Mouse (Mus musculus) ES-Bruce4 (cell line): ENCODE measurements around the gene Dysf.

Source experiments
- CTCF ChIP-seq: IDR thresholded peaks from one replicate; pipeline ENCODE4 v1.8.1; 2011; ENCODE audit warnings: low read depth, low read length
- EP300 ChIP-seq: IDR thresholded peaks from 2 replicates; pipeline ENCODE4 v1.6.1; 2011; ENCODE audit warnings: low read depth, low read length; ENCODE audit not compliant: insufficient read depth
- POLR2A ChIP-seq: IDR thresholded peaks from one replicate; pipeline ENCODE4 v1.8.1; 2011; ENCODE audit warnings: low read length; ENCODE audit not compliant: insufficient read depth

DNA sequence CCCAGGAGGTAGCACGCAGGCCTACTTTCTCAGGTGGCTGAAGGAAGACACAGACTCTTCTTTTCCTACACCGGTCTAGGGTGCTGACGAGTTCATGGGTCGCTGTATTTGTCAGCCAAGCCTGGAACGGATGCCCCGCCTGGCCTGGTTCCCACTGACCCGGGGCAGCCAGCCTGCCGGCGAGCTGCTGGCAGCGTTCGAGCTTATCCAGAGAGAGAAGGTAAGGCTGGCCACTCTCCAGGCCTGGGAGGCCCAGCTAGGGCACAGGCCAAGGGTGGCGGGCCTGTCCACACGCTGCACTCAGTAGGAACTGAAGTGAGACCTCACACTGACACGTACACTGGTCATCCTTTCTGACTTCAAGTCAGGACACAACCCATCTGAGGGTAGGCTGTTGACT is 131.5 kb downstream of the Dysf start:
- TF ChIP-seq CTCF (no peak), POLR2A (no peak), EP300 (no peak)
